Mouse (Mus musculus): ENCODE measurements around the gene Sstr4. TPM values are rescaled to one million over a fixed set of nuclear protein-coding genes. Genes with fewer than 3 reads are reported as not detected.

Gene Sstr4
- total RNA-seq, 2 experiments from 2014 or later, result 19.7 to 21.2 TPM

GRCm38 (mm10) chr2:148425709-148426382, 30.7 kb downstream of the Sstr4 start:
- DNase-seq, result no peak
- intact Hi-C loops (cut with DNase I), result no loop called here

- DNase-seq, result no peak
- intact Hi-C loops (cut with DNase I), result no loop called here
Measured at GRCm38 (mm10) chr2:148427553-148427952, 32.4 kb downstream of the Sstr4 start.

GRCm38 (mm10) chr2:148428523-148428922, 33.4 kb downstream of the Sstr4 start:
- no peak for DNase-seq

GRCm38 (mm10) chr2:148429001-148429505, 33.9 kb downstream of the Sstr4 start:
- intact Hi-C loops (cut with DNase I), result no loop called here
- DNase-seq, result no peak

More at GRCm38 (mm10) chr2:148428523-148428922, 33.4 kb downstream of the Sstr4 start:
- intact Hi-C loops (cut with DNase I), result no loop called here

- DNase-seq, result no peak
- intact Hi-C loops (cut with DNase I), result no loop called here
Measured at GRCm38 (mm10) chr2:148430941-148431340, 35.8 kb downstream of the Sstr4 start.

GRCm38 (mm10) chr2:148432346-148432745, 37.2 kb downstream of the Sstr4 start:
- DNase-seq, result no peak
- intact Hi-C loops (cut with DNase I), result no loop called here

GRCm38 (mm10) chr2:148436285-148436684, 41.1 kb downstream of the Sstr4 start:
- DNase-seq, result no peak
- intact Hi-C loops (cut with DNase I), result no loop called here

GRCm38 (mm10) chr2:148439691-148440276, 44.6 kb downstream of the Sstr4 start:
- intact Hi-C loops (cut with DNase I), result no loop called here
- no peak for DNase-seq

- no peak for DNase-seq
- intact Hi-C loops (cut with DNase I), result no loop called here
Measured at GRCm38 (mm10) chr2:148441421-148441820, 46.3 kb downstream of the Sstr4 start.

GRCm38 (mm10) chr2:148442172-148442571, 47.0 kb downstream of the Sstr4 start:
- peak; percentile 57 for DNase-seq
- intact Hi-C loops (cut with DNase I), result no loop called here

- intact Hi-C loops (cut with DNase I), result no loop called here
- no peak for DNase-seq
Measured at GRCm38 (mm10) chr2:148442710-148443109, 47.6 kb downstream of the Sstr4 start.

GRCm38 (mm10) chr2:148443249-148443958, 48.3 kb downstream of the Sstr4 start, which contains the start of gene Cd93:
Gene Cd93 (minus strand): TSS chr2:148443563.
- intact Hi-C loops (cut with DNase I), result no loop called here
- DNase-seq, result no peak

- intact Hi-C loops (cut with DNase I), result no loop called here
- DNase-seq, result no peak
Measured at GRCm38 (mm10) chr2:148444472-148444871, 49.3 kb downstream of the Sstr4 start.

- no peak for DNase-seq
- intact Hi-C loops (cut with DNase I), result no loop called here
Measured at GRCm38 (mm10) chr2:148445616-148446015, 50.5 kb downstream of the Sstr4 start.

Other genes with a start within 250 kb of the Sstr4 start
- gene Thbd, start 12.8 kb downstream of the Sstr4 start, total RNA-seq (2021), result 10 to 100 TPM; 12.8 to 12.9 TPM
- 10 to 100 TPM; 24.7 to 26.9 TPM for gene Cd93, start 48.2 kb downstream of the Sstr4 start, total RNA-seq (2021)